Mouse (Mus musculus): ENCODE measurements around the gene Fam69a.
"Not testable (repeated sequence)": the region's sequence is repeated elsewhere in the genome, so short reads cannot be mapped to it uniquely, and the experiment has no call there.

Fam69a gene

DNA sequence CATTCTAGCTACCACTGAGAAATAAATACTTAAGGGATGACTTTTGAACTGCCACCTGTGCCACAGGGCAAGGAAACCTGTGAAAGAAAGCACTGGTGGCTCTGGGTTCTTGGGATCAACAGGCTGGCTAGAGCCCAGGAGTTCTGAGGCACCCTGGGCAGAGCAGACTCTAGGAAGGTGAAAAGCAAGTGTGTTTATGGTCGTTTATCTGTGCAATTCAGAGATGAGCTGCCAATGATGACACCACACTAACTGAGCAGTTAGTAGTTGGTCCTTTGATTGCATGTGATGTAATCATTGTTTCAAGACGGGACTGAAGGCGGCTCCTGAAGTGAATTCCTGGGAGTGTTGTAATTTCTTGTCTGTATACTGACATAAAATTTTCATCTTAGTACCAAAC is 82.6 kb downstream of the Fam69a start:
- no peak for DNase-seq (ENCODE audit: low read depth, low spot score)

DNA sequence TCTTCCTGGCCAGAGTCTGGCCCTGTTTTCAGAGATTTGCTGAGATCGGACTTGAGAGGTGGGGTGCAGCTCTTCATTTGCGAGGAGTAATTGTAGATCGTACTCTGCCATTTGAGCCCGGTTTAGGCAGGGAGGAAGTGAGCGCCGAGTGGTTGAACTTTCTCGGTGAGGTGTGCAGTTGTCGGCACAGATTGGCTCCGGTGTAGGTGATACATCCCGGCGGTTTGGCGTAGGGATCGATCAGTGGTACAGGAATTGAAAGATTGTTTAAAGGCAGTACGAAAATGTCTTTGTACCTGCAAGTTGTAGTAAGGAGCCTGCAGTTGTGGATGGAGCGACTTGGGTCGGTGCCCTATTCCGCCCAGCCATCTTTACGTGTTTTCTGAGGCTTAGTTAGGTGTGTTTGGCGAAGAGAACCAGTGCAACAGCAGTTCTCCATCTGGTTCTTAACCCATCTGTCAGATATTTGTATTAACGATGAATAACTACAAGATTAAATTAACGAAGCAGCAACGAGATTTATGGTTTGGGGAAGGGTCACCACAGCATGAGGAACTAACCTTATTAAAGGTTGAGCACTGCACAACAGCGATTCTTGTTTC is 85.8 kb downstream of the Fam69a start:
- DNase-seq (ENCODE audit: low read depth, low spot score): no peak

DNA sequence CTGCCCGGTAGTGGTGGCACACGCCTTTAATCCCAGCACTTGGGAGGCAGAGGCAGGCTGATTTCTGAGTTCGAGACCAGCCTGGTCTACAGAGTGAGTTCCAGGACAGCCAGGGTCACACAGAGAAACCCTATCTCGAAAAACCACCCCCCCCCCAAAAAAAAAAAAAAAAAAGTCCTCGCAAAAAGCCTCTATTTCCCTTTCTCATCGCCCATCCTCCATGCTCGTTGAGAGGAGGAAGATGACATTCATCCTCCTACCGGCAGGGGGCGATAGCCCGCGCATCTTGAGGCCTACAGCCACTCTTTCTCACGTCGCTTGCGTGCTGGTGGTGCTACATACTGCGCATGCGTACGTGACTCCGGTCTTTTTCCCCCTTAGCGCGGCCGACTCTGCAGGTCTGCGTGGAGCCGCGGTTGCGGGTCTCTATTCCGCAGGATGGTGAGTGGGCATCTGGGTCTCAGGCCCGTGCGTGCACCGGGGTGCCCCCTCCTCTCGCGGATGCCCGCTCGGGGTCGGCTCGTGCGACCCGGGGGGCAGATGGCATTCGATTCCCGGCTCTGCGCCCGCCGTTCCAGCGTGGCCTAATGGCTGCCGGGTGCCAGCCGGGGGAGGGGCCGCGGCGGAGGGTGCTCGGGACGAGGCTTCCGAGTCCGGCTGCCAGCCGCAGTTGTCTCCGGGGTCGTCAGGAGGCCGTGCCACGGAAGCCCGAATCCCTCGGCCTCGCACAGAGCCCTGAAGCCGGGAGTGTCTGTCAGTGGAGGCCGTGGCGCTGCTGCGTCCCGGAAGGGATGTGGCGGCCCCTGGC is 86.5 kb downstream of the Fam69a start, which contains the start of gene Rpl5:
Rpl5 (plus strand) TSS at position 297 of the 808 bp plus-strand sequence.
- DNase-seq (ENCODE audit: low read depth, low spot score): peak; percentile 91

DNA sequence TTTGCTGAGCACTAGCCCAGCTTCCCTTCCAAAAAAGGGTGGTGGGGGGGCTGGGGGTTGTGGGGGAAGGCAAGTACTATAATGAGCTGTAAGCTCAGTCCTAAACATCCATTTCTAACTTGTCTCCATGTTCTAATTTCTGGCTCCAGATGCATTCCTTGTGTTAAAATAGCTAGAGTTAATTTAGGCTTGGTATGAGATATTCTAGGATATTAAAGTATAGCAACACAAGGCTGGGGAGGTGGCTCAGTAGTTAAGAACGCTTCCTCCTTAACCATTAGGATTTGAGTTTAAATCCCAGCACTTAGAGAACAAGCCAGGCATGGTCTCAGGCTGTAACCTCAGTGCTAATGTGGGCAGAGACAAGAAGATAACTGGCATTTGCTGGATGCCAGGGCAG is 90.6 kb downstream of the Fam69a start:
- DNase-seq (ENCODE audit: low read depth, low spot score): no peak

DNA sequence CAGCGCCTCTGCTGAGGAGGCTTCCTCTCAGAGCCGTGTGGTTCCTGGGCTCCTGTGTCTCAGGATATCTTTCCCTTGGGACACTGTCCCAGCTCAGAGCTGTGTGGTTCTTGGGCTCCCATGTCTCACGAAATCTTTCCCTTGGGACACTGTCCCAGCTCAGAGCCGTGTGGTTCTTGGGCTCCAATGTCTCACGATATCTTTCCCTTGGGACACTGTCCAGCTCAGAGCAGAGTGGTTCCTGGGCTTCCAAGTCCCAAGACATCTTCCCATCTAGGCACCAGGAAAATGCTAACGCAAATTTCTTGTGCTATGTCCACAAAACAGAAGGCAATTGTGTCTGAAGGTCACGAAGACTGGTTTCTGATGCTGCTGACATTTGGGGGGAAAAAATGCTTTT is 92.2 kb downstream of the Fam69a start:
- no peak for DNase-seq (ENCODE audit: low read depth, low spot score)

DNA sequence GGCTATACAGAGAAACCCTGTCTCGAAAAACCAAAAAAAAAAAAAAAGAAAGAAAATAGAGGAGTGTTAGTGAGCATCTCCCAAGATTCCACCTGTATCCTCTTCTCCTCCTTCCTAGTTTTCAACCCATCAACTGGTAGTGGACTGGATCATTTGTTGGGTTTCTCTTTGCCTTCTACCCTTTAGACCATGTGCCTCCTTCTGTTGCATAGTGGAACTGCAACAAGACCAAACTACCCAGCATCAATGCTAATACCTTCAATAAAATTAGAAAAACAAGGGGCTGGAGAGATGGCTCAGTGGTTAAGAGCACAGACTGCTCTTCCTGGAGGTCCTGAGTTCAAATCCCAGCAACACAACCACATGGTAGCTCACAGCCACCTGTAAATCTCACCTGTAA is 95.4 kb downstream of the Fam69a start:
- DNase-seq (ENCODE audit: low read depth, low spot score): not testable (repeated sequence)

DNA sequence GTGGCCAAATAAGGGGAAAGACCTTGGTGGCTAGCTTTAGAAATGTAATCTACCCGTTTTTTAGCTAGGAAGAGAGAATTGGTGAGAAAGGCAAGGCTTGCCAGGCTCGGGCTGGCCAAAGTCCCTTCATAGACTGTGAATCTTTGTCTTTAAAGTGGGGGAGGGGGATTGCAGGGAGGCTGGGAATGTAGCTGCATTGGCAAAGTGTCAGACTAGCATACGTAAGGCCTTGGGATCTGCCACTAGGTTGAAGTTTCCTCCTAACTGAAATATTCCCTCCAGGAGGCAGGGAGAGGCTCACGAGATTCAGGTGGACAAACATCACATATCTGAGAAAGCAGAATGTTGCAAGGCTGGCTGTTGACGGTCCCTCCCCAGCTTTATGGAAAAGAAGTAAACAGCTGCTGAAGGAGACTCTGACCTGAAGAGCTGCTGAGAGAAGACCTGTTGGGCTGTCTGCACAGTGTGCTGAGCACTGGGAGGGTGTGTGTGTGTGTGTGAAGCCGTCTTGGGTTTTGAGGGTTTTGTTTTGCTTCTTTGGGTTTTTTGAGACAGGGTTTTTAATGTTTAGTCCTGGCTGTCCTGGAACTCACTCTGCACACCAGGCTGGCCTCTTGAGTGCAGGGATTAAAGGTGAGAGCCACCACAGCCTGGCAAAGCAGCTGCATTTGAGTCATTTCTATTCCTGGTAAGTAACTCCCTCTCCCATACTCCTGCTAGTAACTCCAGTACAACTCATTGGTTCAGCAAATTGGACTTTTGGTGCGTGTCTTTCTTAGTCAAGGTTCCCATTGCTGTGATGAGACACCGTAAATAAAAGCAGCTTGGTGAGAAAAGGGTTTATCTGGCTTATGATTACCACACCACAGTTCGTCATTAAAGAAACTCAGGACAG is 96.6 kb downstream of the Fam69a start:
- no peak for DNase-seq (ENCODE audit: low read depth, low spot score)

DNA sequence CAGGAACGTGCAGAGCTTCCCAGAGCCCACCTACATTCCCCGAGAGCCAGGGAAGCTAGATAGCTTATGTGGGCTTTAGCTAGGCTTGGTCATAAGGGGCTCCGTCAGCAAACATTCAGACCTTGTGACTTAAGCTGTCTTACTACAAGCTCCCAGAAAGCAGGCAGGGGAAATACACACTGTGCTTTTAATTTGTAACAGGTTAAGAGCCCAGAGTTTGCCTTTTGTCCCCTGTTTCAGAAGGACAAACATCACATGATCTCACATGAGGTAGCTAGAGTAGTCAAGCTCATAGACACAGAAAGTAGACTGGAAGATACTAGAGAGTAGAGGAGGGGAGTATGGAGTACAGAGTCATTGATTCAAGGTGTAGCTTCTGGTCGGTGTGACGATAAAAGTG is 106.2 kb downstream of the Fam69a start:
- DNase-seq (ENCODE audit: low read depth, low spot score): no peak

DNA sequence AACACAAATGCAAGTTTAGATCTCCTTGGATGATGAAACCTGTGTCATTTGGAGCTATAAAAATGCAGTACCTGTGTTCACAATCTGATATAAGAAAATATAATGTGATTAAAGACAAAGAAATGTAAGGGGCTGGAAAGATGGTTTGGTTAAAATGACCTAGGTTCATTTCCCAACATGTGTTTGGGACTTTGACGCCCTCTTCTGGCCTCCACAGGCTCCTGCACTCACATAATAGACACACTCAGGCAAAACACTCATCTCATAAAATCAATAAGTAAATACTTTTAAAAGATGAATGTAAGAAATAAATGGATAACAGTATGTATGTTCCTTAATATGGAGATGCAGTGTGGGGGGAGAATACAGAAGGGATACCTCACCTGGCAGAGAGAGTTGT is 109.8 kb downstream of the Fam69a start:
- no peak for DNase-seq (ENCODE audit: low read depth, low spot score)

DNA sequence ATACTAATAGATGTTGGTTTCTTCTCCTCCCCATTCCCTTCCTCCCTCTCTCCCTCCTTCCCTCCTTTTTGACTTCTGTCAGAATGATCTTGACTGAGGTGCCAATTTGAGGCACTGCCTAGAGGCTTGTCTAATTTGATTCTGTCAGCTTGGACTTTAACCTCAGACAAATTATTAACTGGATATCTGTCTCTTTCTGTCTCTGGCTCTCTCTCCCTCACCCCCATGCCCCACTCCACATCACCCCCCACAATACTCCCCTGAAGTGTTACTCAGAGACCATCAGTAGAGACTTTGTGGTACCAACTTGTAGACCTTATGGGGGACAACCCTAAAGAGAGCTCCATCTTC is 111.6 kb downstream of the Fam69a start:
- DNase-seq (ENCODE audit: low read depth, low spot score): no peak

DNA sequence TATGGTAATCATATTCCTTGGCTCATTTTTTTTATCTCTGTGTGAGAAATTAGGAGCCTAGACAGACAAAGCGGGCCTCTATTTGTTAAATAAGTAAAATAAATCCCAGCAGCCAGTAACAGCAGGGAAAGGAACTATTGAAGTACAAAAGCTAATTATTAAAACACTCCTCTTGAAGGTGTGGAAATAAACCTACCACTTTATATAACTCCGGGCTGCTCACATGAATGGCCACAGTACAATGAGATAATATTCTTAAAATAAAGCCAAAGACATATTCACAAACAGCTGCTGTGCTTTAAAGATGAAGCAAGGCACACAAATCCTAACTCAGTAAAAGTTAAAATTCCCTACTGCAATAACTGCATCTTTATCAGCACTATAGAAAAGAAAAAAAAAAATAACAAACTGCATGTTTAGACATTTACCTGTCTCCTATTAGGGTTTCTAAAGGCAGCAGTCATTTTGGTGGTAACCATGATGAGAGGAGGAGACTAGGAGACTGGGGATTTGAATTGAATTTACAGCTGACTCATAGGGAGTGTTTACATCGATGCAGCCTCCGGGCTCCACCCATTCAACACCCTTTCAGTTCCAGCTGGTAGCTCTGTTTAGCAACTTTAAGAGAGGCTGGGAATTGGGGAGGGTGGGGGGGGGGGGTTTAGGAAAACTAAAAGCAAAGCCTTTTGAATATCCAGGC is 112.2 kb downstream of the Fam69a start, which contains the start of gene Evi5:
Evi5 (minus strand) TSS at position 547 of the 700 bp plus-strand sequence.
- DNase-seq (ENCODE audit: low read depth, low spot score): no peak

DNA sequence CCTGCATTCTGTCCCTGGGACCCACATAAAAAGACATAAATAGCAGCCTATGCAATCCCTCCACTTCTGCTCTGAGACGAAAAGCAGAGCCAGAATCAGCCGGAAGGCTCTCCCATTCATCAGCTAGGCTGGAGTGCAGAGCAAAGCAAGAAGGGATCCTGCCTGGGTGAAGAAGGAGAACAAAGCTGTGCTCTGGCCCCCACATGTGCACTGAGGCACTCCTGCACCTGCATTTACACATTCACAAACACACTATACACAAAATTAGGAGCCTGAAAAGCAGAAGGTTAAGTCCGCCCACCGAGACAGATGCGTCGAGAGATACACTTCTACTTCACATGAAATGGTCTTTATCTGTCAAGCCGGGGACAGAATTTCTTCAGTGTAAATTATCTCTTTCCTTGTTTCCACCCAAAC is 113.0 kb downstream of the Fam69a start:
- no peak for DNase-seq (ENCODE audit: low read depth, low spot score)

DNA sequence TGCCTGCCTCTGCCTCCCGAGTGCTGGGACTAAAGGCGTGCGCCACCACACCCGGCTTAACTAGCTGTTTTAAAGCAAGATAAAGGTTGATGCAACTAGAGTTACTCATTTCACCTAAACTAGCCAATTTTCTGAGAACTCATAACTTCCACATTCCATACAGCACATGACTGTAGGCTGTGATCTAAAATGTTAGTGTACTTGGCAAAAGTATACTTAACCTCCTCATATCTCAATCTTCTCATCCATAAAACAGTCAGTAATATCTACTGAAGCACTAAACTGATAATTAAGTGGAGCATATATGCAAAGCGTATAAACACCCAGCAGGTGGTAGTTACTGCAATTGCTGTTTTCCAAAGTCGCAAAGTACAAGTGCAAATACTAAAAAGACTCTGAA is 113.6 kb downstream of the Fam69a start:
- DNase-seq (ENCODE audit: low read depth, low spot score): no peak

DNA sequence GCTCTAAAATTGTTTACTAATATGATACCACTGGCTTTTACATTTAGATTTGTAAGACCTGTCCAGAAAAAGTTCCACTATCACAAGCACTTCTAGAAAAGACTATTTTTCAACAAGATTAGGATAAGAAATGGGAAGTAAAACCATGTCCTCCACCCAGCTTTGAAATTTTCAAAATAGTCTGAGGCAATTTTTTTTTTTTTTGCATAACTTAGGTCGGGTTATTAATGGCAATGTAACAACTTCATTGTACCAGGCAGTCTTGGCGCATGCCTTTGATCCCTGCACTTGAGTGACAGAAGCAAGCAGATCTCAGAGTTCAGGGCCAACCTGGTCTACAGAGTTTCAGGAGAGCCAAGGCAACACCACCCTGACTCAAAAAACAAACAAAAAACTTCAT is 117.2 kb downstream of the Fam69a start:
- no peak for DNase-seq (ENCODE audit: low read depth, low spot score)

DNA sequence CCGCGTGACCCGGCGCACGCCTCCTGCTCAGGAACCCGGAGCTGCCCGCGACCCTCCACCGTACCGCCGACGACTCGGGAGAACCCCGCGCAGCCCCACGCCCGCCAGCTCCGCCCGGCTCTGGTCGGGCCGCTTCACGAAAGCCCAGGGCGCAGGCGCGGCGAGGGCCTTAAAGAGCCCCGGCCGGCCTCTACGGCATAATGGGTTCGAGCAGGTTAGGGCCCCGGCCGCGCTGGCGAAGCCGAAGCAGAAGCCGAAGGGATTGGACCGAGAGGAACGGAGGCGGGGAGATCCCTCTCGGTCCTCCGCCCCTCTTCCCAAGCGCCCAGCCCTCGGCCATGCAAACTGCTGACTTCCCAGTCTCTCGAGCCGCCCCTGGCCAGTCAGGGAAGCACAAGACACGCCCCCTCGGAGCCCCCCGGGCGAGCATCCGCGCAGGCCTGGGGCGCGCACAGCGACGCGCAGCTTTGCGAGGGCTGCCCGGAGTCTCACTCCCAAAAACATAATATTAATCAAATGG is 117.9 kb downstream of the Fam69a start:
- DNase-seq (ENCODE audit: low read depth, low spot score): peak; percentile 81

DNA sequence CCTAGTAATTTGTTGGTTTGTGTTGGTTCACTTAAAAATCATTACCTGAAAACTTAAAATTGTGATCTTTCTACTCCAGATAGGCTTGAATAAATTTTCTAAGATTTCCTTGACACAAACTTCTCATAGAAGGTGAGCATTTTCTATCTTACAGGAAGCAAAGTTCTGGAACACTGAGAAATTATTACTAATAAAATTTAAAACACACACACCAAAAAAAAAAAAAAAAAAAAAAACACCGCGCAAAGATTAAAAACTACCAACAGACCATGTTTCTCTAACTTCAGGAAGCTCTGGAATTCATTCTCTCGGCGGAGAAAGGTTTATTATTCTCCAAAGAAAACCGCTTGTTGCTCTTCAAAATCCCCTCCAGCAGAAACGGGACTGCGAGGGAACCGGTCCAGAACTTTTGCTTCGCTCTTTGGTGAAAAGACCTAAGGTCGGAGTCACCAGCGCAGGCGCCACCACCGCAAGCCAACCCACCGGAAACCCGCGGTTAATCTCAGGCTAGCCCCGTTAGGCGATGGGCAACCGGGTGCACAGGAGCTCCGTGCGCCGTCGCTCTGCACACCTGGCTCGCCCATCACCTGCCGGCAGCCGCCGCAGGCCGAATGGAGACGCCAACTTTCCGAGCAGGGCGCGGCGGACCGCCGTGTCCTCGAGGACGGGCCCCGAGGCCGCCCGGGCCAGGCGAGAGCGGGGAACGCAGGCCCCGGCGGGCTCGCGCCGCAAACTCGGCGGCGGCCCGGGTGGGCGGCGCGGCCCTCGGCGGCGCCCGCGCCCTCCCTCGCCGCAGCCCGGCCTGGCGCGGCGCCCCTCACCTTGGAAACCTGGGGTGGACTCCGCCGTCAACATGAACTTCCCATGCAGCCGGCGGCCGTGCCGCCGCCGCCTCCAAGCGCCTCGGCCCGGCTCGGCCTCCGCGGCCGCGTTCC is 118.6 kb downstream of the Fam69a start:
- DNase-seq (ENCODE audit: low read depth, low spot score): no peak

DNA sequence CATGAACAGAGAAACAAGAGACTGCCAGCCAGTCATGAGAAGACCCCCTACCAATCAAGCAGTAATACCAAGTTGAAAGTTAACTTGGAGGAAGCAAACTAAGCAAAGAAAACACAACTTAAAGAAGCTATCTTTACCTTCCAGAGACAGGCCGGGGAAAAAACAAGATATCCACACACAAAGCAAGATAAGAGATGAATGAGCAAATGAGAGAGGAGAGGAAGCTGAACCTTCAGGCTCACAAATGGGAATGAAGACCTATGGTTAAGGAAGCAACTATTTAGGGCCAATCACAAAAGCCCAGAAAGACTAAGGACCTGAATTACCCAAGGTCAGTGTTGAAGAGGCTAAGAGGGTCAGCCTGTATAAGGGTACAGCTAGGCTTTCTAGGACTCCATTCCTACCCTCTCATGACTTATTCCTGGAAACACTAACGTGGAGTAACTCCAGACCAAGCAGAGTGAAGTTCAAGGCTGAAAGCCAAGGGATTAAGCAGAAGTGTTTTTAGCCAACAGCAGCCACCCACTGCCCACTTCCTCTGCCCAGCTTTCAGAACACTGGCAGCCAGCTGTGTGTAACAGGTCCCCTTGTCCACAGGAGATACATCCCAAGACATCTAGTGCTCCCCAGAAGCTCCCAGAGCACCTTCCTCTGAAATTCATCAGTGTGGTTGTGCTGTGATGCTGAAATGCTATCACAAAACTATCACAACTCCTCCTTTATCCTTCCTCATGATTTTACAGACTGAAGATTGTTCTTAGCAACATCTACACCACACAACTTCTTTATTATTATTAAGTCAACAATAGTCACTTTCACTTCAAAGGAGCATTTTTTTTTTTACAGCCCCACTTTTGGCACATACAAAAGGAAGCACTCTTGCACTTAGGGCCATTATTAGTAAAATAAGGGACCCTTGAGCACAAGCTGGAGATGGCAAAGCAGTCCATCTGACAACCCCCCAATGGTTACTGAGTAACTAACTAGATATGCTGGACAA is 120.5 kb downstream of the Fam69a start:
- no peak for DNase-seq (ENCODE audit: low read depth, low spot score)

DNA sequence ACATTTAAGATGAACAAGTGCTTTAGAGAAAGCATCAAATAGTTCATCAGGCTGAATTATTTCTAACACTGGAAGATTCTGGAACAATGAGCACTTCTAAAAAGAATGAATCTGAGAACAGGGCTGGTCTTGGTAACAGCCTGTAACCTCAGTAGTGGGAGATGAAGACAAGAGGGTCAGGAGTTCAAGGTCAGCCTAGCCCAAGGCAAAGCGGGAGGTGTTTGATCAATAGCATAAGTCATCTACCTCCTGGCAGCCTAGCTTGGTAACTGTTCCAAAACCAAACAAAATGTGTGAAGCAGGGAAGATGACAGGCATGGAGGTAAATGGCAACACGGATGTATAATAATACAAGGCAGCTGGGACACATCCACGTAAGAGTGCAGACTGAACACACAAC is 122.9 kb downstream of the Fam69a start:
- no peak for DNase-seq (ENCODE audit: low read depth, low spot score)

DNA sequence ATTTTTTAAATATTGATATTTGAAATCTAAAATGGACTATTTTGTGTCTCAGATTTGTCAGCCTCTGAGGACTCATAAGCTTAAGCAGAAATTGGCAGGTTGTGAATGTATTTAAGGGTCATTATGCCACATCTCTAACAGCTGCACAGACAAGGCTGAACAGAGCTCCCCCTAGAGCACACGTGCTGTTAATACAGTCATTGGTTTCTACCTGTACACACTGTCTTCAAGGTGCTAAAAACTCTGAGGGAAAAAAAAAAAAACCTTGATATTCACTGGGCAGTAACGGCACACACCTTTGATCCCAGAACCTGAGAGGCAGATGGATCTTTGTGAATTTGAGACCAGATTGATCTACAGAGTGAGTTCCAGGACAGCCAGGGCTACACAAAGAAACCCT is 127.9 kb downstream of the Fam69a start:
- no peak for DNase-seq (ENCODE audit: low read depth, low spot score)

All from brain, embryonic 18.5 days (tissue).